Mouse (Mus musculus) kidney, embryonic 16.5 days (tissue): ENCODE results near the gene Zfp61. TPM values are rescaled to one million over a fixed set of nuclear protein-coding genes. Genes with fewer than 3 reads are reported as not detected.

Experiments used
- ATAC-seq: fragments of 200-750 bp; cut with Nextera tagmentation; 2 replicates; pipeline ENCODE4 v1.8.0; 2017; ENCODE audit warnings: moderate TSS enrichment; ENCODE audit not compliant: low FRiP score, low TSS enrichment
- H3K27ac ChIP-seq: fragments of 300-500 bp; sonication (generic); 2 replicates; pipeline ENCODE4 v1.5.1; 2014; ENCODE audit warnings: low read length
- H3K27me3 ChIP-seq: fragments of 300-500 bp; sonication (generic); 2 replicates; pipeline ENCODE4 v1.6.1; 2014; ENCODE audit warnings: low read length, control low read depth, mixed read lengths; ENCODE audit not compliant: insufficient read depth
- H3K36me3 ChIP-seq: fragments of 300-500 bp; sonication (generic); 2 replicates; pipeline ENCODE4 v1.6.1; 2014; ENCODE audit warnings: low read length, control low read depth, mixed read lengths; ENCODE audit not compliant: insufficient read depth
- H3K4me1 ChIP-seq: fragments of 300-500 bp; sonication (generic); 2 replicates; pipeline ENCODE4 v1.6.1; 2014; ENCODE audit warnings: low read length, control low read depth, mixed read lengths; ENCODE audit not compliant: insufficient read depth
- H3K4me2 ChIP-seq: fragments of 300-500 bp; sonication (generic); replicated peaks from 2 replicates; pipeline ENCODE4 v1.6.1; 2014; ENCODE audit warnings: low read depth, low read length
- H3K4me3 ChIP-seq: fragments of 300-500 bp; sonication (generic); 2 replicates; pipeline ENCODE4 v1.5.1; 2014; ENCODE audit warnings: mild to moderate bottlenecking, low read length
- H3K9ac ChIP-seq: fragments of 300-500 bp; sonication (generic); replicated peaks from 2 replicates; pipeline ENCODE4 v1.6.1; 2014; ENCODE audit warnings: low read length
- H3K9me3 ChIP-seq: fragments of 300-500 bp; sonication (generic); 2 replicates; pipeline ENCODE4 v1.6.1; 2016; ENCODE audit warnings: low read length, control low read depth
- WGBS: fragments of 180-500 bp; shearing (Covaris S2); extraction: QIAGEN DNeasy Blood & Tissue Kit; methylation state at CpG from one replicate; pipeline ENCODE4 v1.1.7; 2014; 5-methylcytosine and 5-hydroxymethylcytosine counted together
- polyA plus RNA-seq: library from polyadenylated mRNA; unstranded; fragments of >200 nt; fragmentation: Nextera tagmentation; extraction: Ambion mirVana; gene quantifications from 2 replicates; pipeline ENCODE4 v1.2.1, GENCODE M21; 2015

The Zfp61 gene
- polyA plus RNA-seq, 1 experiment from 2014 or later: 43.5 TPM

GRCm38 (mm10) chr7:24297361-24298095 is 3.5 kb downstream of the Zfp61 start:
- ATAC-seq: no peak
- peaks cover 19% of the 10 kb centered on the region for H3K4me1 ChIP-seq
- H3K9me3 ChIP-seq: no peaks in the 10 kb centered on the region
- peaks cover 57% of the 10 kb centered on the region for H3K36me3 ChIP-seq
- H3K4me2 ChIP-seq: peak overlapping the region; percentile 89
- 91% methylated on average over 15 of the region's 15 CpGs for WGBS
- H3K27ac ChIP-seq: no peak overlapping the region
- no peaks in the 10 kb centered on the region for H3K27me3 ChIP-seq
- peak overlapping the region; percentile 88 for H3K9ac ChIP-seq
- H3K4me3 ChIP-seq: no peak overlapping the region; the same call in 1 of the 2 replicates

- ATAC-seq: no peak
Measured at GRCm38 (mm10) chr7:24296386-24296785, 4.6 kb downstream of the Zfp61 start.

GRCm38 (mm10) chr7:24295376-24295775 is 5.7 kb downstream of the Zfp61 start:
- no peak overlapping the region for H3K27ac ChIP-seq
- no peaks in the 10 kb centered on the region for H3K27me3 ChIP-seq
- H3K4me2 ChIP-seq: no peak overlapping the region
- peaks cover 15% of the 10 kb centered on the region for H3K4me1 ChIP-seq
- no peak for ATAC-seq
- H3K36me3 ChIP-seq: peaks cover 71% of the 10 kb centered on the region
- 97% methylated on average over 7 of the region's 7 CpGs for WGBS
- peaks cover 7% of the 10 kb centered on the region; the same call in 1 of the 2 replicates for H3K9me3 ChIP-seq
- no peak overlapping the region for H3K9ac ChIP-seq
- H3K4me3 ChIP-seq: no peak overlapping the region

More at GRCm38 (mm10) chr7:24296386-24296785, 4.6 kb downstream of the Zfp61 start:
- Histone ChIP-seq H3K9me3 (peaks cover 7% of the 10 kb centered on the region; the same call in 1 of the 2 replicates), H3K4me3 (no peak overlapping the region), H3K27me3 (no peaks in the 10 kb centered on the region), H3K9ac (no peak overlapping the region), H3K4me1 (peaks cover 19% of the 10 kb centered on the region), H3K36me3 (peaks cover 61% of the 10 kb centered on the region), H3K4me2 (no peak overlapping the region), H3K27ac (no peak overlapping the region)
- 96% methylated on average over 7 of the region's 7 CpGs for WGBS

GRCm38 (mm10) chr7:24294763-24295162 is 6.3 kb downstream of the Zfp61 start:
- H3K9ac ChIP-seq: no peak overlapping the region
- H3K9me3 ChIP-seq: peaks cover 7% of the 10 kb centered on the region; the same call in 1 of the 2 replicates
- H3K4me2 ChIP-seq: no peak overlapping the region
- H3K36me3 ChIP-seq: peaks cover 77% of the 10 kb centered on the region
- no peak overlapping the region for H3K27ac ChIP-seq
- H3K4me3 ChIP-seq: no peak overlapping the region
- peaks cover 9% of the 10 kb centered on the region for H3K4me1 ChIP-seq
- 94% methylated on average over 4 of the region's 4 CpGs for WGBS
- no peaks in the 10 kb centered on the region for H3K27me3 ChIP-seq
- no peak for ATAC-seq

GRCm38 (mm10) chr7:24293061-24293851 is 7.8 kb downstream of the Zfp61 start:
- no peaks in the 10 kb centered on the region for H3K27me3 ChIP-seq
- ATAC-seq: no peak
- WGBS: 87% methylated on average over 12 of the region's 12 CpGs

GRCm38 (mm10) chr7:24291387-24292090 is 9.5 kb downstream of the Zfp61 start:
- H3K4me2 ChIP-seq: no peak overlapping the region
- peaks cover 79% of the 10 kb centered on the region for H3K36me3 ChIP-seq
- no peak overlapping the region for H3K9ac ChIP-seq
- no peak overlapping the region for H3K4me3 ChIP-seq
- no peaks in the 10 kb centered on the region for H3K4me1 ChIP-seq
- H3K27me3 ChIP-seq: no peaks in the 10 kb centered on the region
- no peak for ATAC-seq
- H3K27ac ChIP-seq: no peak overlapping the region
- 93% methylated on average over 27 of the region's 27 CpGs for WGBS
- H3K9me3 ChIP-seq: peaks cover 7% of the 10 kb centered on the region; the same call in 1 of the 2 replicates

More at GRCm38 (mm10) chr7:24293061-24293851, 7.8 kb downstream of the Zfp61 start:
- Histone ChIP-seq H3K9me3 (peaks cover 7% of the 10 kb centered on the region; the same call in 1 of the 2 replicates), H3K9ac (no peak overlapping the region), H3K4me1 (peaks cover 6% of the 10 kb centered on the region), H3K36me3 (peaks cover 83% of the 10 kb centered on the region), H3K27ac (no peak overlapping the region), H3K4me3 (no peak overlapping the region), H3K4me2 (no peak overlapping the region)

- no peaks in the 10 kb centered on the region for H3K4me1 ChIP-seq
- H3K4me2 ChIP-seq: no peak overlapping the region
- peaks cover 7% of the 10 kb centered on the region; the same call in 1 of the 2 replicates for H3K9me3 ChIP-seq
- no peak for ATAC-seq
- H3K9ac ChIP-seq: no peak overlapping the region
- H3K27me3 ChIP-seq: no peaks in the 10 kb centered on the region
- no peak overlapping the region for H3K27ac ChIP-seq
- peaks cover 66% of the 10 kb centered on the region for H3K36me3 ChIP-seq
- no peak overlapping the region for H3K4me3 ChIP-seq
- WGBS: 95% methylated on average over 4 of the region's 4 CpGs
Measured at GRCm38 (mm10) chr7:24290106-24290693, 10.8 kb downstream of the Zfp61 start.

- H3K9me3 ChIP-seq: peaks cover 7% of the 10 kb centered on the region; the same call in 1 of the 2 replicates
- WGBS: 94% methylated on average over 6 of the region's 6 CpGs
- no peak overlapping the region for H3K27ac ChIP-seq
- no peaks in the 10 kb centered on the region for H3K27me3 ChIP-seq
- peaks cover 49% of the 10 kb centered on the region for H3K36me3 ChIP-seq
- no peak overlapping the region for H3K4me2 ChIP-seq
- H3K4me1 ChIP-seq: no peaks in the 10 kb centered on the region
- no peak overlapping the region for H3K9ac ChIP-seq
- no peak overlapping the region for H3K4me3 ChIP-seq
- no peak for ATAC-seq
Measured at GRCm38 (mm10) chr7:24288512-24288911, 12.5 kb downstream of the Zfp61 start.

GRCm38 (mm10) chr7:24287670-24288069 is 13.4 kb downstream of the Zfp61 start:
- no peak overlapping the region for H3K4me2 ChIP-seq
- H3K4me3 ChIP-seq: no peak overlapping the region
- WGBS: 87% methylated on average over 5 of the region's 5 CpGs
- H3K36me3 ChIP-seq: peaks cover 41% of the 10 kb centered on the region
- H3K9ac ChIP-seq: no peak overlapping the region
- H3K4me1 ChIP-seq: no peaks in the 10 kb centered on the region
- H3K27ac ChIP-seq: no peak overlapping the region
- peaks cover 7% of the 10 kb centered on the region; the same call in 1 of the 2 replicates for H3K9me3 ChIP-seq
- no peaks in the 10 kb centered on the region for H3K27me3 ChIP-seq
- no peak for ATAC-seq
